ENCODE assay signal across 20 mouse cellular contexts in the genomic region with DNA sequence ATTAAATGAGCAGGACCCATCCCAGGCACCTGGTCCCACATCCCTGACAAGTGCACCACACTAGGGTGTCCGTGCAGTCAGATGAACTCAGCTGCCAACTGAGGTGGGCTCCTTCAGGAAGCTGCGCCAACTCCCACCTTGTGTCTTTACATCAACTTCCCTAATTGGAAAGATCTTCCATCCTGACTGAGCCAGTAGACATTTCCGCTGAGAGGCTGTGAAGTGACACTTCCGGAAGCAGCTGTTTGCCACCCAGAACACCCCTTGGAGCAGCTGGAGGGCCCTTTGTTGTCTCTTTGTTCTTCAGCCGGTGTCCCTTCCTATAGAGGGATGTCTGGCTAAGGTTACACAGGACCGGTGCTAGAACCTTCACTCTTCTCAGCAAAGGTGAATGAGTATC. TPM values are rescaled to one million over a fixed set of nuclear protein-coding genes. Genes with fewer than 3 reads are reported as not detected.
"Had no signal": no experiment of that assay in that cellular context is flagged by ENCODE, and none has a peak within 500 bp of the region (broad histone marks: within the 10 kb centered on the region; RNA-seq: fewer than 3 reads in every experiment).

No protein-coding gene starts in this region.

- H3K9ac ChIP-seq: liver, embryonic 13.5 days; liver, embryonic 15.5 days; liver, postnatal 0 days; lung, embryonic 15.5 days; midbrain, embryonic 12.5 days; midbrain, embryonic 15.5 days; neural tube, embryonic 12.5 days had no signal

- ATAC-seq: liver, postnatal 0 days; lung, postnatal 0 days; midbrain, embryonic 15.5 days had no signal

- H3K27me3 ChIP-seq: liver, embryonic 15.5 days; lung, embryonic 15.5 days; megakaryocyte, embryonic 14.5 days; midbrain, embryonic 12.5 days; midbrain, embryonic 15.5 days; neural tube, embryonic 12.5 days had no signal

- H3K36me3 ChIP-seq: liver, embryonic 13.5 days; liver, embryonic 15.5 days; lung, embryonic 15.5 days; midbrain, embryonic 12.5 days; midbrain, embryonic 15.5 days; neural tube, embryonic 12.5 days had no signal

- H3K4me3 ChIP-seq: liver, embryonic 13.5 days; liver, embryonic 15.5 days; lung, embryonic 15.5 days; megakaryocyte, embryonic 14.5 days; midbrain, embryonic 12.5 days; midbrain, embryonic 15.5 days; neural tube, embryonic 12.5 days had no signal

- H3K4me1 ChIP-seq: liver, embryonic 13.5 days; liver, embryonic 15.5 days; lung, embryonic 15.5 days; midbrain, embryonic 12.5 days; midbrain, embryonic 15.5 days; neural tube, embryonic 12.5 days had no signal

- H3K4me2 ChIP-seq: liver, embryonic 13.5 days; liver, embryonic 15.5 days; lung, embryonic 15.5 days; midbrain, embryonic 12.5 days; midbrain, embryonic 15.5 days; neural tube, embryonic 12.5 days had no signal

- H3K27ac ChIP-seq: liver, embryonic 13.5 days; liver, embryonic 15.5 days; lung, embryonic 15.5 days; midbrain, embryonic 12.5 days; midbrain, embryonic 15.5 days; neural tube, embryonic 12.5 days had no signal

- DNase-seq: liver, embryonic 13.5 days; liver, postnatal 0 days; lung, adult 2 months; lung, postnatal 4 days; right cerebral cortex, postnatal 14 days; thymus, adult 2 months; thymus, postnatal 14 days; thymus, postnatal 36 days had no signal

- H3K9me3 ChIP-seq: liver, embryonic 13.5 days; liver, embryonic 15.5 days; lung, embryonic 15.5 days; megakaryocyte, embryonic 14.5 days; midbrain, embryonic 12.5 days; midbrain, embryonic 15.5 days; neural tube, embryonic 12.5 days had no signal

RNA-seq across cellular contexts. Expression of a gene that starts 34.3 kb away (rescaled TPM):
- total RNA-seq: monocyte, adult 5-6 weeks had no signal

RNA-seq across cellular contexts. Expression of a gene that starts 36.6 kb away (rescaled TPM):
- total RNA-seq: midbrain, postnatal 0 days; neutrophil, adult 5-6 weeks had no signal
- polyA plus RNA-seq: liver, embryonic 13.5 days; liver, postnatal 0 days; midbrain, embryonic 12.5 days; neural tube, embryonic 12.5 days; spleen, adult 2 months; stomach, embryonic 14.5 days; thymus, adult 2 months had no signal
